Mouse (Mus musculus): ENCODE results near the gene Fam117a. TPM values are rescaled to one million over a fixed set of nuclear protein-coding genes. Genes with fewer than 3 reads are reported as not detected.
A peak's percentile ranks its signal among the peaks of the same experiment; 100 is the strongest.

Fam117a gene
- polyA plus RNA-seq, 1 experiment from 2014 or later, result 8.8 TPM

DNA sequence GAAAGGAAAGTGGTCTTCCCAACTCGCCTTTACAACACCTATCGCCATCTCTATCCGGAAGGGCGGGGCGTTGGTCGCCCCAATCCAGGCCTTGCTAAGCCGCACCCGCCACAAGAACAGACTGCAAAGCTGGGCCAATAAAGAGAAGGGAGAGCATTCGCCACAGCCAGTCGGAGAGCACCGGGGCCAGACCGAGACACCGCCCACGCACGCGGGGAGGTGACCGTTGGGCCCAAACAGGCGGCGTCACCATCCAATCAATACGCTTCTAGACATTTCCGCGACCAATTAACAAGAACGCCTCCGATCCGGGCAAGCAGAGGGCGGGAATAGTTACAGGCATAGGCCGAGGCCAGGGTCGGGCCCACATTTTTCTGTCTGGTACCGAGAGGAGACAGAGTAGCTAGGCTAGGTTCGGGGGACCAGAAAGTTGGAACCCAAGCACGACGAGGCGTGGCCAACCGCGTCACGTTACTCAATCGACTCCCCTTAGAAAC lies 27.3 kb upstream of the Fam117a start:
- peak overlapping the region; percentile 77 for H3K4me2 ChIP-seq (ENCODE audit: low read depth, low read length)
- H3K9ac ChIP-seq (ENCODE audit: low read depth, low read length), result peak overlapping the region; percentile 100
- 0% methylated on average over 37 of the region's 37 CpGs for WGBS
- H3K27ac ChIP-seq (ENCODE audit: low read length), result peak overlapping the region; percentile 99
- ATAC-seq, result peak; percentile 95
- no peaks in the 10 kb centered on the region for H3K27me3 ChIP-seq (replicated peaks; ENCODE audit: control insufficient read depth, insufficient read depth, low read length)
- peaks cover 13% of the 10 kb centered on the region for H3K4me1 ChIP-seq (ENCODE audit: control insufficient read depth, insufficient read depth, low read length)
- H3K36me3 ChIP-seq (ENCODE audit: control insufficient read depth, insufficient read depth, low read length), result peaks cover 7% of the 10 kb centered on the region; the same call in 1 of the 2 replicates
- no peaks in the 10 kb centered on the region for H3K9me3 ChIP-seq (ENCODE audit: control insufficient read depth, low read length)
- peak overlapping the region; percentile 98 for H3K4me3 ChIP-seq (ENCODE audit: low read length)

DNA sequence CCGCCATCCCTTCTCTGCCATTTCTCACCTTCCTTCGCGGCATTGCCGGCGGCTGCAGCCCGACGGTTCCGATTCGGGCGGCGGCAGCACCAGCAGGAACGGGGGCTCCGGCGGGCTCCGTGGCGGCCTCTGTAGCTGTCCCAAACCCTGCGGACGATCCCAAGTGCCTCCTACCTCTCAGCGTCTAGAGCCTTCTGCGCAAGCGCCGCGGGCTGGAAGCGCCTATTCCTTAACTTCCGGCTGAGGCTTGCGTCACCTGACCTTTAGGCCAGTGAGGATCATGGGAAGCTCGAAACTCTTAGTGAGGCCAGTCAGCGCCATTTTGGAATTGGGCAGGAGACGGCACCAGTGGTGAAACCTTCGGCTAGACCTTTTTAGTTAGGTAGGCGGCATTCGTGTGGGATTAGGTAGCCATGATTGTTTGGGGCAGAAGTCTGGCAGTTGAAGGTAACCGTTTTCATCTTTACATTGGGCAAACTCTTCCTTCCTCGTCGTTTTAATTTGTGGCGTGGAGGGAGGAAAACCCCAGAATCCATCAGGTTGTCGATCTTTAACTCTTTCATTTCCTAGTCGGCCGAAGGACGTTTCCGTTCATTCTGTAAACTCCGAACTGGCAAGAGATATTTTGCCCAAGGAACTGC lies 26.7 kb upstream of the Fam117a start, which contains the start of gene Kat7:
TSS of gene Kat7 (minus strand) at position 240 of the 641 bp plus-strand sequence.
- H3K36me3 ChIP-seq (ENCODE audit: control insufficient read depth, insufficient read depth, low read length), result peaks cover 7% of the 10 kb centered on the region; the same call in 1 of the 2 replicates
- under 1% methylated on average over 42 of the region's 42 CpGs for WGBS
- peaks cover 11% of the 10 kb centered on the region for H3K4me1 ChIP-seq (ENCODE audit: control insufficient read depth, insufficient read depth, low read length)
- H3K4me2 ChIP-seq (ENCODE audit: low read depth, low read length), result peak within 1 kb of the TSS; percentile 77
- H3K4me3 ChIP-seq (ENCODE audit: low read length), result peak within 1 kb of the TSS; percentile 98
- H3K27me3 ChIP-seq (replicated peaks; ENCODE audit: control insufficient read depth, insufficient read depth, low read length), result no peaks in the 10 kb centered on the region
- peak; percentile 93 for ATAC-seq
- H3K9me3 ChIP-seq (ENCODE audit: control insufficient read depth, low read length), result no peaks in the 10 kb centered on the region
- peak within 1 kb of the TSS; percentile 100 for H3K9ac ChIP-seq (ENCODE audit: low read depth, low read length)
- H3K27ac ChIP-seq (ENCODE audit: low read length), result peak within 1 kb of the TSS; percentile 99

DNA sequence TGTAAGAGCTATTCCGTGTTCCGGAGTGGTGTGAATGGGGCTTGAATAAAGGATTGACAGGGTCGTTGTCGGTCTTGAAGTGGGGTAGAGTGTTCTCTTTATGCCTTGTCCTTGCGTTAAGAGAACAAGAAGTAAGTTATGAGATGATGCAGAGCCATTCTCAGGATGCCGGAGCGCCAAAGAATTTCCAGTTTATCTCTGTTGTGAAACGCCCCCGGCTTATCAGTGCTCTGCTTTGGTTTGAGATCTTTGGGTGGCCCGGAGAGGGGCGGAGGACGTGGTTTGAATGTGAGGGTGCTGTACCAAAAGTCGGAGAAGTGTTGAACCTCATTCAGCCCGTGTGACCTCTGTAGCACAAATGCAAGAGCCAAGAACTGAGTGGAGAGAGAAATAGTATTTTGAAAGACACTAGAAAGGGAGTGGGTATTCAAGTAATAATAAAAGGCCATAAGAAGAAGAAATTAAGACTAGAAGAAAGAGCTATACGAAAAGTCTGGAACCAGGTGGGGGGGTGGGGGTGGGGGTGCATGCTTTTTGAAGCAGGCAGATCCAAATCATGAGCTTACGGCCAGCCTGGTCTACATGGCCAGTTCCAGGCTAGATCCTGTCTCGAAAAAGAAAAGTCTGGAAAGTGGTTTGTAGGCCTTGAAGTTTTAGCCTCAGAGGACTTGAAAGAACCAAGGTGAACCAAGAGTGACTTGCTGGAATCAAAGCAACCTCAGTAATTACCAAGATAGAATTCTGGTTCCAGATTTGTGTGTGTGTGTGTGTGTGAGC lies 26.0 kb upstream of the Fam117a start:
- peak overlapping the region; percentile 74 for H3K4me2 ChIP-seq (ENCODE audit: low read depth, low read length)
- no peaks in the 10 kb centered on the region for H3K27me3 ChIP-seq (replicated peaks; ENCODE audit: control insufficient read depth, insufficient read depth, low read length)
- H3K27ac ChIP-seq (ENCODE audit: low read length), result peak overlapping the region; percentile 79
- H3K9me3 ChIP-seq (ENCODE audit: control insufficient read depth, low read length), result no peaks in the 10 kb centered on the region
- no peak; the same call in 1 of the 2 replicates for ATAC-seq
- H3K4me3 ChIP-seq (ENCODE audit: low read length), result peak overlapping the region; percentile 70
- H3K36me3 ChIP-seq (ENCODE audit: control insufficient read depth, insufficient read depth, low read length), result peaks cover 2% of the 10 kb centered on the region; the same call in 1 of the 2 replicates
- 5% methylated on average over 17 of the region's 17 CpGs for WGBS
- H3K9ac ChIP-seq (ENCODE audit: low read depth, low read length), result peak overlapping the region; percentile 77
- peaks cover 11% of the 10 kb centered on the region for H3K4me1 ChIP-seq (ENCODE audit: control insufficient read depth, insufficient read depth, low read length)

DNA sequence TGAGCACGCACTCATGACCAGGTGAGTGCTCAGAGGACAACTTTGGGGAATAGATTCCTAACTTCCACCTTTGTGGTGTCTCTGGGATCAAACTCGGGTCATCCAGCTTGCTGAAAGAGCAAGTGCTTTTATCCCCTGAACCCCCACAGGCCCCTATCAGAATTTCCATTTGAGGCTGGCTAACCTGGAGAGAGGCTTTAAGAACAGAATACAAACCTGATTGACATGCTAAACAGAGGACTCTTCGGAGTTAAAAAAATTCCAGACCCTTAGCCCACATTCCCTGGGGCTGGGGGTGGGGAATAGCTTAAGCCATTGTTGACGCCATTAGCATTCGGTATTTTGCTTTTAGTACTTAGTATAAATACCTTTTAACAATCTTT lies 25.4 kb upstream of the Fam117a start:
- peak overlapping the region; percentile 77 for H3K9ac ChIP-seq (ENCODE audit: low read depth, low read length)
- 41% methylated on average over 5 of the region's 5 CpGs for WGBS
- peak overlapping the region; percentile 70 for H3K4me3 ChIP-seq (ENCODE audit: low read length)

DNA sequence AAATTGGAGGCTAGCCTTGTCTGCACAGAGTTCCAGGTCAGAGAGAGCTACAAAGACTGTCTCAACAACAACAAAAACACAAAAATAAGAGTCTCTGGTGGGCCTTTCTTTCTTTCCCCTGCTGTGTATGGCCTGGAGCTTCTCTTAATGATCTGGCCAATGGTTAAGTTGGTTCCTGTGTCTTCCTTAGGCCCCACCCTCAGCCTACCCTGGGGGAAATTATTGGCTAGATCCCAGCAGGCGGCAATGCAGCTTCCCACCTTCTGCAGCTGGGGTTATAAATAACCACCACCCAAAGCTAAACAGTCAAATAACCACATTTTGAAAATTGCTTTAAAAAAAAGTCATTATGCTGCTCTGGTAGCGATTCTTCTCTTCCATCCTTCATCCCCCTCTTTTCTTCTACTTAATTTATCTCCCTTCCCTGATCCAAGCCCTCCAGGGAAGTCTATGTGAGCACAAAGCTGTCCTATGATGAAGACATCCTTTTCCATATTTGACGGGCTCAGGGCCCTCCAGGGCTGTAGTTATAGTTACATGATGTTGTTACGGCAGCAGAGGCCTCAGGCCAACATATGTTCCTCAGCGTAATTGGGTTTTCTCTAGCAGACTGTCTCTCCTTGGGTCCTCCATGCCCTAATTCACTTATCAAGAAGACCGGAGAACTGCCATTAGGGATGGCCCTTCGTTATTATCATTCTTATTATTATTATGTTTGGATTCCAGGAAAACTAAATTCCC lies 21.4 kb upstream of the Fam117a start:
- no peak for ATAC-seq
- H3K27me3 ChIP-seq (replicated peaks; ENCODE audit: control insufficient read depth, insufficient read depth, low read length), result no peaks in the 10 kb centered on the region
- 67% methylated on average over 7 of the region's 7 CpGs for WGBS

More for the DNA sequence above, 25.4 kb upstream of the Fam117a start:
- Histone ChIP-seq H3K36me3 (ENCODE audit: control insufficient read depth, insufficient read depth, low read length) (no peaks in the 10 kb centered on the region), H3K9me3 (ENCODE audit: control insufficient read depth, low read length) (no peaks in the 10 kb centered on the region), H3K4me2 (ENCODE audit: low read depth, low read length) (peak overlapping the region; percentile 74), H3K27me3 (replicated peaks; ENCODE audit: control insufficient read depth, insufficient read depth, low read length) (no peaks in the 10 kb centered on the region), H3K4me1 (ENCODE audit: control insufficient read depth, insufficient read depth, low read length) (peaks cover 11% of the 10 kb centered on the region), H3K27ac (ENCODE audit: low read length) (no peak overlapping the region)
- ATAC-seq, result no peak

DNA sequence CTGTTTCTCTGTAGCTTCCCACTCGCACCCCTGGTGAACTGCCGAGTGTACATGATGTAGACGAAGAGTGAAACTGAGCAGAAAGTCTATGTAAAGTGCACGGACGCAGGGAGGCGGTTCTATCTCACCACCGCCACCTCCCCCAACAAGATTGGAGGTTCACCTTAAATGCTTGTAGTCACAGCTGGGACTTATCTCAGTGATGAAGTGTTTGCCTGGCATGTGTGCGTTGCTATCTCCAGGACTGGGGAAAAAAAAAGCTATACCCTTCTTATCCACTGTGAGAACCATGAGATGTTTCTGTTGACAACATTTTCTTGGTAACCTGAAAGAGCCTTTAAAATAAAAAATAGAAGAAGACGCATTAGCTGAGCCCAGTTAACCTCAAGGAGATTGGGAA lies 18.7 kb upstream of the Fam117a start:
- no peak overlapping the region for H3K9ac ChIP-seq (ENCODE audit: low read depth, low read length)
- H3K4me3 ChIP-seq (ENCODE audit: low read length), result no peak overlapping the region
- H3K4me1 ChIP-seq (ENCODE audit: control insufficient read depth, insufficient read depth, low read length), result no peaks in the 10 kb centered on the region; the same call in 1 of the 2 replicates
- WGBS, result 66% methylated on average over 9 of the region's 9 CpGs
- no peak overlapping the region for H3K27ac ChIP-seq (ENCODE audit: low read length)
- no peak for ATAC-seq
- H3K4me2 ChIP-seq (ENCODE audit: low read depth, low read length), result no peak overlapping the region
- no peaks in the 10 kb centered on the region for H3K27me3 ChIP-seq (replicated peaks; ENCODE audit: control insufficient read depth, insufficient read depth, low read length)
- no peaks in the 10 kb centered on the region for H3K9me3 ChIP-seq (ENCODE audit: control insufficient read depth, low read length)
- H3K36me3 ChIP-seq (ENCODE audit: control insufficient read depth, insufficient read depth, low read length), result no peaks in the 10 kb centered on the region

More for the DNA sequence above, 21.4 kb upstream of the Fam117a start:
- no peaks in the 10 kb centered on the region for H3K36me3 ChIP-seq (ENCODE audit: control insufficient read depth, insufficient read depth, low read length)
- H3K4me2 ChIP-seq (ENCODE audit: low read depth, low read length), result no peak overlapping the region
- no peak overlapping the region for H3K9ac ChIP-seq (ENCODE audit: low read depth, low read length)
- peaks cover 5% of the 10 kb centered on the region for H3K4me1 ChIP-seq (ENCODE audit: control insufficient read depth, insufficient read depth, low read length)
- no peaks in the 10 kb centered on the region for H3K9me3 ChIP-seq (ENCODE audit: control insufficient read depth, low read length)
- no peak overlapping the region for H3K27ac ChIP-seq (ENCODE audit: low read length)
- H3K4me3 ChIP-seq (ENCODE audit: low read length), result no peak overlapping the region

DNA sequence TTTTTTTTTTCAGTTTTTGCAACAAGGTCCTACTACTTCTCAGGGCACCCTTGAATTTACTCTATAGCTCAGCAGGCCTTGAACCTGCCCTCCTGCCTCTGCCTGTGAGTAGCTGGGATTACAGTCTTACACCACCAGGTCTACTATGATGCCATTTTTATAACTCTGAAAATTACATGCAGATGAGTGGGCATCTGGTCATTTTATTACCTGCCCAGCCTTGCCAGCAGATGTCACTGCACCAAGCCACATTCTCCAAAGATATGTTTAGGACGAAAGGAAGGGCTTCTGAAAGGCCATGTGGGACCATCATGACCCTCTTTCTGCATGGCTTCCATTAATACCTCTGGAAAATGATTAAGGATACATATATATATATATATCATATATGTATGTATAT lies 17.3 kb upstream of the Fam117a start:
- 47% methylated on average over 1 of the region's 1 CpGs for whole genome bisulfite sequencing

DNA sequence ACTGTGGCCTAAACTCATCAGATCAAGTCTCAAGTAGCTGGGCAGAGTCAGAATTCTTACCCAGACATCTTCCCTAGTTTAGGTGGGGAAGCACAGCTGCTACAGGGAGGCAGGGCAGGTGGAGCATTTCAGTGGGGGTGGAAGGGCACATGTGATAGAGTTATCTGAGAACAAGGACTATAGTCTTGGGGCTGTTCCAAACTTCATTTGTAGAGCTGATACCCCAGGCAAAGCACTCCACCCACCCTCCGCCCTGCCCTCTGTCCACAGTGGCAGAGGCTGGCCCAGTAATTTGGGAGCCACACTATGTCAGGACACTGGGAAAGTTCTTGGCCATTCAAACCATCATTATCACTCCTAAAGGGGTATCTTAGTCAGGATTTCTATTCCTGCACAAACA lies 16.8 kb upstream of the Fam117a start:
- WGBS, result 95% methylated on average over 1 of the region's 1 CpGs

More for the DNA sequence above, 17.3 kb upstream of the Fam117a start:
- Histone ChIP-seq H3K4me2 (ENCODE audit: low read depth, low read length) (no peak overlapping the region), H3K9ac (ENCODE audit: low read depth, low read length) (no peak overlapping the region), H3K4me1 (ENCODE audit: control insufficient read depth, insufficient read depth, low read length) (no peaks in the 10 kb centered on the region; the same call in 1 of the 2 replicates), H3K9me3 (ENCODE audit: control insufficient read depth, low read length) (no peaks in the 10 kb centered on the region), H3K36me3 (ENCODE audit: control insufficient read depth, insufficient read depth, low read length) (no peaks in the 10 kb centered on the region), H3K27me3 (replicated peaks; ENCODE audit: control insufficient read depth, insufficient read depth, low read length) (no peaks in the 10 kb centered on the region), H3K27ac (ENCODE audit: low read length) (no peak overlapping the region), H3K4me3 (ENCODE audit: low read length) (no peak overlapping the region)
- ATAC-seq, result no peak

DNA sequence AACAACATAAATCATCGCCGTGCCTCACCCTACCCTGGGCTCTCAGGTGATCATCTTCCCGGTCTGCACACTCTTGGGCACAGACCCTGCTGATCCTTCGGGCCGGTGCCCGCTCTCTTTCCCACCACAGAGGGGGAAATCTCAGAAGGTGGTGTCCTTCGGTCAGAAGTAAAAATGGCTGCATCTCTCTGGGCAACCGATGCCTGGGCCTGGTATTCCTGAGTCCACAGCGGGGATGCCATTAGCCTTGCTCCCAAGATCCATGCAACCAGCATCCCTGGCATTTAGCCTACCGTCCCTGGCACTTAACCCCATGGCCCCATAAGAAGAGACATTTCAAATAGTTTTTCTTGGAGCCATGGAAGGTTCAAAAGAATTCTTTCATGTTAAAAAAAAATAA lies 12.6 kb upstream of the Fam117a start:
- H3K27me3 ChIP-seq (replicated peaks; ENCODE audit: control insufficient read depth, insufficient read depth, low read length), result no peaks in the 10 kb centered on the region
- WGBS, result 86% methylated on average over 10 of the region's 10 CpGs
- H3K9me3 ChIP-seq (ENCODE audit: control insufficient read depth, low read length), result no peaks in the 10 kb centered on the region
- no peak overlapping the region for H3K4me3 ChIP-seq (ENCODE audit: low read length)
- no peaks in the 10 kb centered on the region for H3K4me1 ChIP-seq (ENCODE audit: control insufficient read depth, insufficient read depth, low read length)
- H3K4me2 ChIP-seq (ENCODE audit: low read depth, low read length), result no peak overlapping the region
- no peak for ATAC-seq
- H3K27ac ChIP-seq (ENCODE audit: low read length), result no peak overlapping the region
- no peak overlapping the region for H3K9ac ChIP-seq (ENCODE audit: low read depth, low read length)
- no peaks in the 10 kb centered on the region for H3K36me3 ChIP-seq (ENCODE audit: control insufficient read depth, insufficient read depth, low read length)

More for the DNA sequence above, 16.8 kb upstream of the Fam117a start:
- Histone ChIP-seq H3K9ac (ENCODE audit: low read depth, low read length) (no peak overlapping the region), H3K9me3 (ENCODE audit: control insufficient read depth, low read length) (no peaks in the 10 kb centered on the region), H3K27me3 (replicated peaks; ENCODE audit: control insufficient read depth, insufficient read depth, low read length) (no peaks in the 10 kb centered on the region), H3K36me3 (ENCODE audit: control insufficient read depth, insufficient read depth, low read length) (no peaks in the 10 kb centered on the region), H3K27ac (ENCODE audit: low read length) (no peak overlapping the region), H3K4me2 (ENCODE audit: low read depth, low read length) (no peak overlapping the region), H3K4me1 (ENCODE audit: control insufficient read depth, insufficient read depth, low read length) (no peaks in the 10 kb centered on the region; the same call in 1 of the 2 replicates), H3K4me3 (ENCODE audit: low read length) (no peak overlapping the region)
- ATAC-seq, result no peak
